Mouse (Mus musculus): Measurements from ENCODE around the gene Cfd.

Gene Cfd

GRCm38 (mm10) chr10:79934272-79934721 is 43.6 kb downstream of the Cfd start:
- no peak for DNase-seq

GRCm38 (mm10) chr10:79934794-79935569 is 44.3 kb downstream of the Cfd start:
- DNase-seq, result no peak

GRCm38 (mm10) chr10:79936284-79936910 is 45.7 kb downstream of the Cfd start:
- DNase-seq, result no peak

GRCm38 (mm10) chr10:79936911-79937441 is 46.3 kb downstream of the Cfd start:
- DNase-seq, result peak; percentile 52

- no peak for DNase-seq
Observed at GRCm38 (mm10) chr10:79937775-79938526, 47.3 kb downstream of the Cfd start.

- no peak for DNase-seq
Observed at GRCm38 (mm10) chr10:79940749-79941148, 50.1 kb downstream of the Cfd start.

All from thymus, postnatal 4 days (tissue).